Mouse (Mus musculus) cerebellum, postnatal 36 days (tissue): ENCODE results near the gene Als2cr12.
"Not testable (repeated sequence)": the region's sequence is repeated elsewhere in the genome, so short reads cannot be mapped to it uniquely, and the experiment has no call there.

ENCODE experiments used
- DNase-seq, 2 experiments: peaks; one replicate each; pipeline ENCODE4 v3.0.0; 2021 to 2022; ENCODE audit warnings: mixed read lengths in 2 of 2

Als2cr12 gene

DNA sequence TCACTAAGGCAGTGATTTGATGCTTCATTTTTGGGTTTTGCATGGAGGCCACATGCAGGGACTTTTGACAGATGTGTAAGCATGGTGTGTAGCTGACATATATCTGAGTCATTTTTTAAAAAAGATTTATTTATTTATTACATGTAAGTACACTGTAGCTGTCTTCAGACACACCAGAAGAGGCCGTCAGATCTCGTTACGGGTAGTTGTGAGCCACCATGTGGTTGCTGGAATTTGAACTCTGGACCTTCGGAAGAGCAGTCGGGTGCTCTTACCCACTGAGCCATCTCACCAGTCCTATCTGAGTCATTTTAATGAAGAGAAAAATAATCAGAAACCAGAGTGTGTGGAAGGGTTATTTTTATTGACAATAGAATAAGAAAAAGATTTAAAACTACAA lies 86.2 kb downstream of the Als2cr12 start:
- not testable (repeated sequence) for DNase-seq

DNA sequence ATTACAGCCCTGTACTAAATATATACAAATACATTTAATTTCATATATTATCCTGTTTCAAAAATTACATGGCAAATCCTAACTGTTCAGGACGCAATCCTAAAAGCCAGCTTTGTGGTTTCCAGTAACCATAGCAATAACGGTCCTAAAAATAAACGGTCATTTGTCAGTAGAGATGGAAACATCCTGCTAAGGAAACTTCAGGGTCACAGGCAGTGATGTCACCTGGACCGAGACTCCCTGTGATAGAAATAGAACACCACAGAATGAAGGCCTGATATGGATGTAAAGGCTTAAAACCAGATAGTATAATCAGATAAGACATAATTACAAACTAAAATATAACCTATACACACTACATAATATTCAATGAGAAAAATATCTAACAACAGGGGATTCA lies 92.1 kb downstream of the Als2cr12 start:
- DNase-seq, result no peak

DNA sequence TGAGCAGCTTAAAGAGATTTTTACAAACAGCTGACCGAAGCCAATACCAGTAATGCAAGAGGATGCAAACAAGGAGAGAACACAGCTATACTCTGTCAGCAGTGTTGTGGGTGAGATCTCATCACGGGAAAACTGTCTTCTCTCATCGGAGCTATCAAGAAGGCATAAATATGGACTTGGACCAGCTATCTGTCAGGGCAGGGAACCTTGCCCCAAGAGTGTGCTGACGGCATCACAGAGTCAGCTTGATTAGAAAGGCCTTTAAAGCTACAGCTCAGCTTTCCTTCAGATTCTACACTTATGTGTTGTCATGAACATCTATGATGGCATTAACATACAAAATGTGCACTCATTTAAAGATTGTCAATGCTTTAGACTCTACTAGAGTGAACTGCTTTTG lies 93.1 kb downstream of the Als2cr12 start:
- DNase-seq, result no peak
